Mouse (Mus musculus): ENCODE measurements at regions not wholly inside any gene's neighbourhood (a gene's known extent, or its start where the extent isn't known, plus 50 kb on each side); places are given as distances from the start of the nearest gene placed in this dataset.

DNA sequence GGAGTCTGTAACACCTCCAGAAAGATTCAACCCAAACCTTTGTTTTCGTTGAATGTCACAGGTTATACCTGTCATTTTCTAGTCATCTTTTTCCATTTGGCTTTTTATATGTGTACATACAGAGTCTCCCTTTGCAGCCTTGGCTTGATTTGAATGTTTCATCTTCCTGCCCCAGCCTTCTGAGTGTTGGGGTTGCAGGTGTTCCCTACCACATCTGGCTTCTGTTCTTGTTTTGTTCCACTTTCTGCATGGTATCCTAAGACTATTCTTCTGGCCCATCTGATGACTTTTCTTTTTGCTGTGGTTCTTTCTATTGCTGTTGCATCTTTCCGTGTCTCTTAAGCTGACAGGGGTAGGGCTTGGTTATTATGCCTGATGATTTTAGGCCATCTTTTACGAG is 111.3 kb upstream of the Gnao1 start:
- TF ChIP-seq GATA1 (IDR thresholded peaks at IDR 0.05; ENCODE audit: borderline replicate concordance, low read length) (no peak), FLI1 (IDR thresholded peaks at IDR 0.05; ENCODE audit: low read length) (no peak)
